Mouse (Mus musculus) kidney, adult 2 months (tissue): ENCODE measurements around the gene 4930544D05Rik.

Experiments used
- CTCF ChIP-seq: fragments of 200-500 bp; conservative IDR thresholded peaks from 2 replicates; pipeline ENCODE4 v1.5.1; 2011; ENCODE audit warnings: low read depth, mild to moderate bottlenecking, control low read depth, low read length, moderate library complexity, mixed read lengths; ENCODE audit not compliant: insufficient read depth, insufficient read length
- POLR2A ChIP-seq: fragments of 200-500 bp; IDR thresholded peaks from one replicate; pipeline ENCODE4 v1.6.1; 2011; ENCODE audit warnings: low read depth, low read length, control low read depth

GRCm38 (mm10) chr11:70598451-70598953 lies 17.1 kb upstream of the 4930544D05Rik start:
- no peak for TF ChIP-seq POLR2A
- no peak for TF ChIP-seq CTCF
